Mouse (Mus musculus) G1E (cell line): ENCODE data around the gene Ugt1a5. TPM values are rescaled to one million over a fixed set of nuclear protein-coding genes. Genes with fewer than 3 reads are reported as not detected.
A peak's percentile ranks its signal among the peaks of the same experiment; 100 is the strongest.

Experiments
- ATAC-seq: 2 replicates; pipeline ENCODE4 v1.8.0; 2016; ENCODE audit warnings: mild to moderate bottlenecking; ENCODE audit not compliant: insufficient number of reproducible peaks, poor library complexity, low FRiP score, severe bottlenecking; ENCODE audit errors: extremely low read depth
- DNase-seq: peaks from one replicate; pipeline ENCODE4 v3.0.0; 2012; ENCODE audit warnings: low spot score
- H3K27me3 ChIP-seq: 2 replicates; pipeline ENCODE4 v1.6.1; 2012; ENCODE audit warnings: mild to moderate bottlenecking, low read length, inconsistent platforms; ENCODE audit not compliant: insufficient read depth
- H3K36me3 ChIP-seq: replicated peaks from 2 replicates; pipeline ENCODE3; 2012; ENCODE audit warnings: mild to moderate bottlenecking, inconsistent platforms
- H3K4me1 ChIP-seq: 2 replicates; pipeline ENCODE4 v1.6.1; 2012; ENCODE audit warnings: low read depth, low read length, inconsistent platforms, mixed read lengths; ENCODE audit not compliant: insufficient read depth
- H3K4me3 ChIP-seq: 2 replicates; pipeline ENCODE4 v1.5.1; 2012; ENCODE audit warnings: low read depth, mild to moderate bottlenecking, inconsistent platforms, low read length, moderate library complexity, mixed read lengths
- H3K9me3 ChIP-seq: replicated peaks from 2 replicates; pipeline ENCODE4 v1.6.1; 2012; ENCODE audit warnings: inconsistent platforms
- CTCF ChIP-seq: IDR thresholded peaks from 2 replicates; pipeline ENCODE4 v1.5.1; 2012; ENCODE audit warnings: low read depth, low read length, inconsistent platforms, mixed read lengths
- GATA1 ChIP-seq: IDR thresholded peaks from 2 replicates; pipeline ENCODE4 v1.6.1; 2012; ENCODE audit warnings: borderline replicate concordance, low read length, inconsistent platforms, mixed read lengths
- GATA2 ChIP-seq: IDR thresholded peaks from 2 replicates; pipeline ENCODE4 v1.6.1; 2012; ENCODE audit warnings: low read depth, low read length, inconsistent platforms, borderline replicate concordance
- POLR2AphosphoS5 ChIP-seq: IDR thresholded peaks from 2 replicates; pipeline ENCODE4 v1.6.1; 2012; ENCODE audit warnings: low read depth, low read length, inconsistent platforms; ENCODE audit not compliant: insufficient replicate concordance
- TAL1 ChIP-seq: conservative IDR thresholded peaks from 2 replicates; pipeline ENCODE4 v1.6.1; 2012; ENCODE audit warnings: low read depth, low read length, inconsistent platforms, mixed read lengths
- polyA plus RNA-seq: library from polyadenylated mRNA; stranded (reverse); fragments of >175 nt; gene quantifications from 2 replicates; pipeline ENCODE4 v1.2.3, GENCODE M21; 2012
- total RNA-seq, 2 experiments: library from RNA; stranded (forward) in 1 of 2; stranded (reverse) in 1 of 2; fragments of 200-1000 nt in 1 of 2; fragments of >200 nt in 1 of 2; fragmentation: Nextera tagmentation in 1 of 2; gene quantifications; 2 replicates each; pipeline ENCODE4 v1.2.3; 2014 to 2017

Ugt1a5 gene
- total and polyA plus RNA-seq, 3 experiments: 0.05 TPM; not detected in 2

DNA sequence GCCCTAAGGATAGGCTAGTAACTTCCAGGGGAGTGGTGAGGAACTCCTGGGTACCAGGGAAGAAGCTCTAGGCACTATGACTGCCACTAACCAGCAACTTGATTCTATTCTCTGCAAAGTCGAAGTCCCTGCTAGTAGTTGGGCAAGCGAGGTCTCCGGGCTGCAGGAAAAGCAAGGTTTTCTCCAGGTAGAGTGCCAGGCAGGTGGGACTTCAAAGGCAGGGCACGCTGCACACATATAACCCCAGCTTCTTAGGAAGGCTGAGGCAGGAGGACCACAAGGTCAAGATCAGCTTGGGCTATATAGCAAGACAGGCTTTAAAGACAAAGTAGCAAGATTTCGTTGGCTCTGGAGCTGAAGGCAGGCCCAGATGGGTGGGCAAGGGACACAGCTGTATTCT, 98.0 kb downstream of the Ugt1a5 start:
- no peaks in the 10 kb centered on the region for H3K9me3 ChIP-seq
- H3K4me3 ChIP-seq: no peak overlapping the region
- no peak for TF ChIP-seq GATA1
- TF ChIP-seq CTCF: no peak
- no peak for TF ChIP-seq GATA2
- TF ChIP-seq TAL1: no peak
- TF ChIP-seq POLR2AphosphoS5: no peak; the same call in 1 of the 2 replicates
- H3K36me3 ChIP-seq: peaks cover 98% of the 10 kb centered on the region
- H3K27me3 ChIP-seq: no peaks in the 10 kb centered on the region
- H3K4me1 ChIP-seq: peaks cover 22% of the 10 kb centered on the region
- DNase-seq (no peak), ATAC-seq (no peak)

DNA sequence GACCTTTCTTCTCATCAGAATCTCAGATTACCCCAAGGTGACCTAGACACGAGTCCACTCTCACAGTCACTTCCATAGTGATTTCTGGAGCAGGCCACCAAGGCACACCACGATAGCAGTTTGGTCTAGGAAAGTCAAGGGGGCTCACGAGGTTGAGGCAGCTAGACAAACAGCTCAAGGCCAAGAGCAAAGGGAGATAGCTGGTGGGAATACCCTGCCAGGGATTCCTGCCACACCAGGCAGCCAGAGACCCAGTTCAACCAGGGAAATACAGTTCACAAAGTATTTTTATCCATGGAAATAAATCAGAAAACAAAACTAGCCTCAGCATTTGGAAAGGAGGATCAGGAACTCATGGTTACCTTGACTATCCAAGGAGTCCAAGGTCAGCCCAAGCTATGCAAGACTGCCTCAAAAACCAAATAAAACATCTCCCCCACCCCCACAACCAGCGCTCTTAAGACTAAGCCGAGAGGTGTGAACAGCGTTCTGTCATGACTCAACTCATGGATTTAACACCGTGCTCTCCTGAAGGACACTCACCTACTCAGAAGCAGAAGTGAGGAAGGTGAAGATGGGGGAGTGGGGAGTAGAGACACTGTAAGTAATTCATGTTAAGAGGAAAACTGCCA, 98.5 kb downstream of the Ugt1a5 start:
- DNase-seq: no peak
- no peaks in the 10 kb centered on the region for H3K27me3 ChIP-seq
- H3K4me3 ChIP-seq: no peak overlapping the region
- ATAC-seq: no peak
- H3K36me3 ChIP-seq: peaks cover 100% of the 10 kb centered on the region
- H3K4me1 ChIP-seq: peaks cover 24% of the 10 kb centered on the region
- TF ChIP-seq GATA2 (no peak), CTCF (no peak), GATA1 (no peak), POLR2AphosphoS5 (no peak), TAL1 (no peak)
- no peaks in the 10 kb centered on the region for H3K9me3 ChIP-seq

DNA sequence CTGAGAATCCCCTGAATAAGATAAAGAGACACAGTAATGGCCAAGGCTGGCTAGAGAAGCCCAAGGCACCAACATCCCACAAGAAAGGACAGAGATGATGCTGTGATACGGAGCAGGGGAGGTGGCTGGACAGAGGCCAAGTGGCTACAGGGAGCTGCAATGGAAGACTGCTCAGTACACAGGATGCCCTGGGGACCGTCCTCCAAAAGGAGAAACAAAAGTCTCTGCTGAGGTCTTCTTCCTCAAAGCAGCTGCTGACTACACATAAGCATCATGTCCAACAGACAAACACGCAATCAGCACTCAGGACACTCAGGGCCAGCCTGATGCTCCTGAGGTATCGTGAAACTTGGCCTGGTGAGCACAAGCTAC, 99.0 kb downstream of the Ugt1a5 start:
- no peaks in the 10 kb centered on the region for H3K27me3 ChIP-seq
- DNase-seq: no peak
- no peak for ATAC-seq
- peaks cover 100% of the 10 kb centered on the region for H3K36me3 ChIP-seq
- TF ChIP-seq GATA1 (no peak), POLR2AphosphoS5 (no peak), CTCF (no peak), GATA2 (no peak), TAL1 (no peak)
- H3K9me3 ChIP-seq: no peaks in the 10 kb centered on the region
- H3K4me1 ChIP-seq: peaks cover 25% of the 10 kb centered on the region
- H3K4me3 ChIP-seq: no peak overlapping the region

DNA sequence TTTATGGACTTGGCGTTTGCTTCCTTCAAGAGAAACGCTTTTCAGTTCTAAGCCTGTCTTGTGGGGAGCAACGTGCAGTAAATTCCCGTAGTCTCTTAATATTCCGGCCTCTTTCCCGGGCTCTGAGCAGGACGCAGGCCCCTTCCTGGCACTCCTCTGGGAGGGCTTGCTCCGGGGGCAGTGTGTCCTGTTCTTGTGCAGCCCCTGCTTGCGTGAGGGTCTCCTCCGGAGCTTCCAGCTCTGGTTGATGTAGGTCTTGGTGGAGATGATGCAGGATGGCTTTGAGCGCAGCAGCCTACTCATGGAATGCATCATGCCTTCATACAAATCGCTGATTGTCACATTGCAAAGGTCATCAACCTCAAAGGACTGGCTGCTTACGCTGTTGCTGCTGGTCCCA, 100.3 kb downstream of the Ugt1a5 start:
- no peak for DNase-seq
- H3K4me3 ChIP-seq: no peak overlapping the region
- H3K27me3 ChIP-seq: no peaks in the 10 kb centered on the region
- no peak for ATAC-seq
- peaks cover 25% of the 10 kb centered on the region for H3K4me1 ChIP-seq
- H3K36me3 ChIP-seq: peaks cover 97% of the 10 kb centered on the region
- TF ChIP-seq TAL1 (no peak), POLR2AphosphoS5 (peak; percentile 61; the same call in 1 of the 2 replicates), GATA1 (no peak), CTCF (0 out of 2 replicates have a peak, but pooled peaks have one; percentile 7)
- no peaks in the 10 kb centered on the region for H3K9me3 ChIP-seq

DNA sequence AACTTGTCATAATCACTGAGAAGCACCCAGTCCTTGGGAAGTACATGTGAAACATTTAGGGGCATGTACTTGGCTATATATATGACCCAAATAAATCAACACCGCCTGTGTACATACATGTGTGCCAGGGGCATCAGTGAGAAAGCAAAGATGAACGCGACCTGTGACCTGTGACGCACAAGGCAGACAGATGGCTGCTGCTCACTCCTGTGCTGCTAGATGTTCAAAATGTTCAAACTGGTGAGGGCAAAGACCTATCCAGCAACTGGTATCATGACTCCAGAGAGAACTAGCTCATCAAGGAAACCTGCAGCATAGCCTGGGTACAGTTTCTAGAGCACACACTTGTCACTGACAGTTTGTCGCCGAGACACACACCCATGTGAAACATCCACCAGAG, 101.7 kb downstream of the Ugt1a5 start:
- TF ChIP-seq CTCF: no peak
- TF ChIP-seq POLR2AphosphoS5: peak; percentile 29
- Histone ChIP-seq H3K4me1 (peaks cover 17% of the 10 kb centered on the region; the same call in 1 of the 2 replicates), H3K9me3 (no peaks in the 10 kb centered on the region; the same call in 1 of the 2 replicates), H3K27me3 (no peaks in the 10 kb centered on the region), H3K4me3 (no peak overlapping the region), H3K36me3 (peaks cover 97% of the 10 kb centered on the region)
- ATAC-seq: no peak
- DNase-seq: no peak

DNA sequence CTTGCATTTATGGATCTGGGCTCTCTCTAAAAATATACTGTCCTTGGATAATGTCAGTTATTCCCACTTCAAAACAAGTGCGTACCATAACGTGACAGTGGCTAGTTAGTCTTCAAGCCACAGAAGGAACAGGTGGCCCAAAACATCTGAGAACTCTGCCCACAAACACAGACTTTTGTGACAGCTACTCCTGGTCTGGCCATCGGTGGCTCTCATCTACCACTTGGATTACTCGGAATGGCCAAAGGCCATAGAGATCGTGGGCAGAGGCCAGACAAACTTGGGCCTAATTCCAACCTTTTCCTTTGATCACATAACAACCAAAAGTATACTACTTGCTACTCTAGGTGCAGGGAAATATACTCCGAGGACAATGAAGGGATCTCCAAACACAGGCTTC, 102.3 kb downstream of the Ugt1a5 start:
- Histone ChIP-seq H3K4me1 (peaks cover 12% of the 10 kb centered on the region; the same call in 1 of the 2 replicates), H3K27me3 (no peaks in the 10 kb centered on the region), H3K4me3 (no peak overlapping the region), H3K9me3 (no peaks in the 10 kb centered on the region; the same call in 1 of the 2 replicates), H3K36me3 (peaks cover 97% of the 10 kb centered on the region)
- no peak for DNase-seq
- no peak for ATAC-seq
- TF ChIP-seq GATA2: no peak
- no peak for TF ChIP-seq TAL1
- no peak for TF ChIP-seq CTCF
- no peak; the same call in 1 of the 2 replicates for TF ChIP-seq POLR2AphosphoS5
- no peak for TF ChIP-seq GATA1

Other genes with a start within 250 kb of the Ugt1a5 start
- gene Usp40, start 157.5 kb upstream of the Ugt1a5 start, total RNA-seq (2014; fragmentation: Nextera tagmentation): 104 and 109 TPM in 2 replicates
- gene Usp40, start 157.5 kb upstream of the Ugt1a5 start, total RNA-seq (2017): 43.5 and 43.7 TPM in 2 replicates
- 2.4 and 4.2 TPM in 2 replicates for gene Usp40, start 157.5 kb upstream of the Ugt1a5 start, polyA plus RNA-seq
- not detected in 2 replicates for gene Ugt1a10, start 110.6 kb upstream of the Ugt1a5 start, total RNA-seq (2014; fragmentation: Nextera tagmentation)
- gene Ugt1a10, start 110.6 kb upstream of the Ugt1a5 start, total RNA-seq (2017): 0.05 TPM in 1 of 2 replicates, not detected in the other
- gene Ugt1a10, start 110.6 kb upstream of the Ugt1a5 start, polyA plus RNA-seq: not detected in 2 replicates
- gene Ugt1a9, start 95.2 kb upstream of the Ugt1a5 start, total RNA-seq (2014; fragmentation: Nextera tagmentation): not detected in 2 replicates
- 0.17 and 0.27 TPM in 2 replicates for gene Ugt1a9, start 95.2 kb upstream of the Ugt1a5 start, total RNA-seq (2017)
- gene Ugt1a9, start 95.2 kb upstream of the Ugt1a5 start, polyA plus RNA-seq: not detected in 2 replicates
- not detected in 2 replicates for gene Ugt1a8, start 78.2 kb upstream of the Ugt1a5 start, total RNA-seq (2014; fragmentation: Nextera tagmentation)
- 0.17 TPM in 1 of 2 replicates, not detected in the other for gene Ugt1a8, start 78.2 kb upstream of the Ugt1a5 start, total RNA-seq (2017)
- not detected in 2 replicates for gene Ugt1a8, start 78.2 kb upstream of the Ugt1a5 start, polyA plus RNA-seq
- gene Ugt1a7c, start 71.0 kb upstream of the Ugt1a5 start, total RNA-seq (2014; fragmentation: Nextera tagmentation): 0.30 and 0.63 TPM in 2 replicates
- gene Ugt1a7c, start 71.0 kb upstream of the Ugt1a5 start, total RNA-seq (2017): 3.9 and 4.5 TPM in 2 replicates
- 0.08 and 0.18 TPM in 2 replicates for gene Ugt1a7c, start 71.0 kb upstream of the Ugt1a5 start, polyA plus RNA-seq
- gene Ugt1a6b, start 62.8 kb upstream of the Ugt1a5 start, total RNA-seq (2014; fragmentation: Nextera tagmentation): not detected in 2 replicates
- 0.27 and 0.41 TPM in 2 replicates for gene Ugt1a6b, start 62.8 kb upstream of the Ugt1a5 start, total RNA-seq (2017)
- gene Ugt1a6b, start 62.8 kb upstream of the Ugt1a5 start, polyA plus RNA-seq: not detected in 2 replicates
- gene Ugt1a6a, start 31.2 kb upstream of the Ugt1a5 start, total RNA-seq (2014; fragmentation: Nextera tagmentation): 0.60 TPM in 1 of 2 replicates, not detected in the other
- 0.23 and 0.98 TPM in 2 replicates for gene Ugt1a6a, start 31.2 kb upstream of the Ugt1a5 start, total RNA-seq (2017)
- gene Ugt1a6a, start 31.2 kb upstream of the Ugt1a5 start, polyA plus RNA-seq: not detected in 2 replicates
- not detected in 2 replicates for gene Ugt1a2, start 34.6 kb downstream of the Ugt1a5 start, total RNA-seq (2014; fragmentation: Nextera tagmentation)
- 0.05 TPM in 1 of 2 replicates, not detected in the other for gene Ugt1a2, start 34.6 kb downstream of the Ugt1a5 start, total RNA-seq (2017)
- gene Ugt1a2, start 34.6 kb downstream of the Ugt1a5 start, polyA plus RNA-seq: not detected in 2 replicates
- gene Dnajb3, start 39.8 kb downstream of the Ugt1a5 start, total RNA-seq (2014; fragmentation: Nextera tagmentation): not detected in 2 replicates
- 0.16 TPM in 1 of 2 replicates, not detected in the other for gene Dnajb3, start 39.8 kb downstream of the Ugt1a5 start, total RNA-seq (2017)
- gene Dnajb3, start 39.8 kb downstream of the Ugt1a5 start, polyA plus RNA-seq: not detected in 2 replicates
- not detected in 2 replicates for gene Ugt1a1, start 45.9 kb downstream of the Ugt1a5 start, total RNA-seq (2014; fragmentation: Nextera tagmentation)
- gene Ugt1a1, start 45.9 kb downstream of the Ugt1a5 start, total RNA-seq (2017): 0.06 and 0.22 TPM in 2 replicates
- not detected in 2 replicates for gene Ugt1a1, start 45.9 kb downstream of the Ugt1a5 start, polyA plus RNA-seq
- gene Mroh2a, start 61.0 kb downstream of the Ugt1a5 start, total RNA-seq (2014; fragmentation: Nextera tagmentation): not detected in 2 replicates
- gene Mroh2a, start 61.0 kb downstream of the Ugt1a5 start, total RNA-seq (2017): 0.23 and 0.49 TPM in 2 replicates
- gene Mroh2a, start 61.0 kb downstream of the Ugt1a5 start, polyA plus RNA-seq: not detected in 2 replicates
- 230 and 327 TPM in 2 replicates for gene Hjurp, start 111.6 kb downstream of the Ugt1a5 start, total RNA-seq (2014; fragmentation: Nextera tagmentation)
- gene Hjurp, start 111.6 kb downstream of the Ugt1a5 start, total RNA-seq (2017): 187 and 221 TPM in 2 replicates
- gene Hjurp, start 111.6 kb downstream of the Ugt1a5 start, polyA plus RNA-seq: 42.0 and 52.9 TPM in 2 replicates
- not detected in 2 replicates for gene Trpm8, start 111.6 kb downstream of the Ugt1a5 start, total RNA-seq (2014; fragmentation: Nextera tagmentation)
- gene Trpm8, start 111.6 kb downstream of the Ugt1a5 start, total RNA-seq (2017): under 0.01 TPM in 1 of 2 replicates, not detected in the other
- gene Trpm8, start 111.6 kb downstream of the Ugt1a5 start, polyA plus RNA-seq: not detected in 2 replicates
- not detected in 2 replicates for gene Spp2, start 240.9 kb downstream of the Ugt1a5 start, total RNA-seq (2014; fragmentation: Nextera tagmentation)
- gene Spp2, start 240.9 kb downstream of the Ugt1a5 start, total RNA-seq (2017): not detected in 2 replicates
- gene Spp2, start 240.9 kb downstream of the Ugt1a5 start, polyA plus RNA-seq: not detected in 2 replicates